In the genomic region with DNA sequence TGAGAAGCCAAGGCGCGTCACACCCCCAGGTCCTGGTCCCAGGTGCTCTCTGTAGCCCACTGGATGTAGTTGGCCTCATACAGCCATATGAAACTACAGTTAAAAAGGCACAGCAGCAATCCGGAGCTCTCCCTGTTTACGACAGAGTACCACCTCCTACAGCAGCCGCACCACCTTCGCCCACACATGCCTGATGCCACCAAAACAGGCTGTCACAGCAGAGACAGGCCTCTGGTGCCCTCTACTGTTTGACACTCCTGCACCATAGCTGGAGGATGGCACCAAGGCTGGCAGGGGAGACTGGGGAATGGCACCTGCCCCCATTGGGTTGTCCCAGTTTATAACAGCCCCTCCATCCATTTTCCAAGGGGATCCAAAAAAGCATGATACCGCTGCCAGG, we compare ENCODE assay signal across 8 mouse cellular contexts.
DNase-seq lines count a peak whose midpoint lies in the region; ATAC-seq lines count a peak whose summit lies in the region.

No protein-coding gene starts in this region.

- H3K4me3 ChIP-seq in embryonic facial prominence, embryonic 10.5 days = no peak overlapping the region
- H3K4me3 ChIP-seq in hindbrain, embryonic 11.5 days (ENCODE audit: low read depth, low read length) = no peak overlapping the region

- peaks cover 9% of the 10 kb centered on the region for H3K4me1 ChIP-seq in embryonic facial prominence, embryonic 10.5 days
- H3K4me1 ChIP-seq in hindbrain, embryonic 11.5 days (replicated peaks; ENCODE audit: control insufficient read depth, insufficient read depth, low read length) = no peaks in the 10 kb centered on the region

- no peak for ATAC-seq in hindbrain, embryonic 11.5 days (ENCODE audit: low FRiP score)
- ATAC-seq in monocyte, adult 5-6 weeks (replicated peaks; ENCODE audit: insufficient number of reproducible peaks, low FRiP score, low TSS enrichment, poor library complexity, severe bottlenecking) = peak; percentile 57; the same call in 1 of the 2 replicates

- H3K27ac ChIP-seq in embryonic facial prominence, embryonic 10.5 days (replicated peaks) = no peak overlapping the region
- H3K27ac ChIP-seq in hindbrain, embryonic 11.5 days (ENCODE audit: low read depth, low read length) = no peak overlapping the region

- H3K9me3 ChIP-seq in embryonic facial prominence, embryonic 10.5 days = no peaks in the 10 kb centered on the region
- no peaks in the 10 kb centered on the region for H3K9me3 ChIP-seq in hindbrain, embryonic 11.5 days (ENCODE audit: control insufficient read depth, low read length)

- intact Hi-C loops in heart, postnatal 25 days (cut with DNase I) = loop anchor here (5.0 kb wide), 1 partner anchor 67 kb away; no protein-coding TSS in a partner anchor

- 79% methylated on average over 7 of the region's 7 CpGs for WGBS in embryonic facial prominence, embryonic 10.5 days
- WGBS in hindbrain, embryonic 11.5 days = 77% methylated on average over 7 of the region's 7 CpGs

- no peak overlapping the region for H3K4me2 ChIP-seq in hindbrain, embryonic 11.5 days (replicated peaks; ENCODE audit: low read depth, low read length)

- H3K9ac ChIP-seq in hindbrain, embryonic 11.5 days (ENCODE audit: low read depth, low read length) = no peak overlapping the region

- peaks cover 43% of the 10 kb centered on the region for H3K27me3 ChIP-seq in embryonic facial prominence, embryonic 10.5 days (replicated peaks; ENCODE audit: low read depth, poor library complexity, severe bottlenecking)
- H3K27me3 ChIP-seq in hindbrain, embryonic 11.5 days (ENCODE audit: control insufficient read depth, insufficient read depth, low read length) = no peaks in the 10 kb centered on the region

- H3K36me3 ChIP-seq in embryonic facial prominence, embryonic 10.5 days (replicated peaks) = no peaks in the 10 kb centered on the region
- H3K36me3 ChIP-seq in hindbrain, embryonic 11.5 days (ENCODE audit: control insufficient read depth, insufficient read depth, low read length) = no peaks in the 10 kb centered on the region

- DNase-seq in heart, adult 18-20 months = peak; percentile 55 to 68
- no peak for DNase-seq in heart, postnatal 25 days (ENCODE audit: low spot score)
- peak; percentile 59 for DNase-seq in adrenal gland, adult 8-10 months
- peak; percentile 17 for DNase-seq in embryonic facial prominence, embryonic 10.5 days (ENCODE audit: low spot score)
- peak; percentile 31 for DNase-seq in hindbrain, embryonic 11.5 days (ENCODE audit: low spot score)
- DNase-seq in left cerebral cortex, adult 11 months (ENCODE audit: low spot score) = peak; percentile 70
- peak; percentile 49 to 70 for DNase-seq in spleen, postnatal 14 days (ENCODE audit: low spot score in 2 of 2)
